Mouse (Mus musculus) midbrain, embryonic 14.5 days (tissue): ENCODE measurements around the gene Lpcat3. TPM values are rescaled to one million over a fixed set of nuclear protein-coding genes. Genes with fewer than 3 reads are reported as not detected.
A peak's percentile ranks its signal among the peaks of the same experiment; 100 is the strongest.
"Not testable (repeated sequence)": the region's sequence is repeated elsewhere in the genome, so short reads cannot be mapped to it uniquely, and the experiment has no call there.

Source experiments
- ATAC-seq: fragments of 200-750 bp; cut with Nextera tagmentation; 2 replicates; pipeline ENCODE4 v1.8.0; 2017; ENCODE audit warnings: moderate number of reproducible peaks, moderate library complexity; ENCODE audit not compliant: low FRiP score, low TSS enrichment
- DNase-seq: peaks from one replicate; pipeline ENCODE4 v3.0.0-alpha.2; 2015
- H3K27ac ChIP-seq: fragments of 300-500 bp; sonication (generic); replicated peaks from 2 replicates; pipeline ENCODE4 v1.5.1; 2014; ENCODE audit warnings: mild to moderate bottlenecking, low read depth, low read length, moderate library complexity
- H3K27me3 ChIP-seq: fragments of 300-500 bp; sonication (generic); 2 replicates; pipeline ENCODE4 v1.6.1; 2014; ENCODE audit warnings: low read length, control low read depth, mixed read lengths; ENCODE audit not compliant: control insufficient read depth, insufficient read depth
- H3K36me3 ChIP-seq: fragments of 300-500 bp; sonication (generic); 2 replicates; pipeline ENCODE4 v1.6.1; 2014; ENCODE audit warnings: low read length, control low read depth; ENCODE audit not compliant: control insufficient read depth, insufficient read depth
- H3K4me1 ChIP-seq: fragments of 300-500 bp; sonication (generic); 2 replicates; pipeline ENCODE4 v1.6.1; 2014; ENCODE audit warnings: mild to moderate bottlenecking, antibody characterized with exemption, low read length, control low read depth; ENCODE audit not compliant: control insufficient read depth, insufficient read depth
- H3K4me2 ChIP-seq: fragments of 300-500 bp; sonication (generic); 2 replicates; pipeline ENCODE4 v1.6.1; 2014; ENCODE audit warnings: mild to moderate bottlenecking, low read length, moderate library complexity
- H3K4me3 ChIP-seq: fragments of 300-500 bp; sonication (generic); replicated peaks from 2 replicates; pipeline ENCODE4 v1.5.1; 2014; ENCODE audit warnings: low read depth, low read length
- H3K9ac ChIP-seq: fragments of 300-500 bp; sonication (generic); replicated peaks from 2 replicates; pipeline ENCODE4 v1.6.1; 2014; ENCODE audit warnings: mild to moderate bottlenecking, low read length, moderate library complexity
- H3K9me3 ChIP-seq: fragments of 300-500 bp; sonication (generic); 2 replicates; pipeline ENCODE4 v1.6.1; 2016; ENCODE audit warnings: low read length, control low read depth, mixed read lengths; ENCODE audit not compliant: control insufficient read depth
- WGBS: fragments of 180-500 bp; shearing (Covaris S2); extraction: QIAGEN DNeasy Blood & Tissue Kit; methylation state at CpG from one replicate; pipeline ENCODE4 v1.1.7; 2014; 5-methylcytosine and 5-hydroxymethylcytosine counted together
- polyA plus RNA-seq: library from polyadenylated mRNA; unstranded; fragments of >200 nt; fragmentation: Nextera tagmentation; extraction: Ambion mirVana; gene quantifications from 2 replicates; pipeline ENCODE4 v1.2.1, GENCODE M21; 2014

The Lpcat3 gene
- polyA plus RNA-seq, 1 experiment from 2014 or later: 34.6 TPM

GRCm38 (mm10) chr6:124685606-124686386 lies 23.0 kb downstream of the Lpcat3 start:
- Histone ChIP-seq H3K9ac (no peak overlapping the region), H3K4me3 (no peak overlapping the region), H3K9me3 (no peaks in the 10 kb centered on the region), H3K4me2 (no peak overlapping the region), H3K36me3 (no peaks in the 10 kb centered on the region), H3K27me3 (no peaks in the 10 kb centered on the region), H3K4me1 (no peaks in the 10 kb centered on the region), H3K27ac (no peak overlapping the region)
- ATAC-seq: no peak
- DNase-seq: no peak
- WGBS: 90% methylated on average over 12 of the region's 12 CpGs

- H3K27ac ChIP-seq, DNase-seq, H3K4me2 ChIP-seq, H3K9me3 ChIP-seq, H3K9ac ChIP-seq, H3K4me3 ChIP-seq, H3K36me3 ChIP-seq, H3K4me1 ChIP-seq, H3K27me3 ChIP-seq, ATAC-seq: not testable (repeated sequence)
- WGBS: 76% methylated on average over 1 of the region's 1 CpGs
Measured at GRCm38 (mm10) chr6:124686644-124687043, 23.8 kb downstream of the Lpcat3 start.

- no peak for ATAC-seq
- H3K36me3 ChIP-seq: no peaks in the 10 kb centered on the region
- no peaks in the 10 kb centered on the region for H3K9me3 ChIP-seq
- WGBS: 91% methylated on average over 8 of the region's 8 CpGs
- no peak overlapping the region for H3K9ac ChIP-seq
- no peaks in the 10 kb centered on the region for H3K27me3 ChIP-seq
- H3K4me3 ChIP-seq: no peak overlapping the region
- no peak overlapping the region for H3K27ac ChIP-seq
- no peak for DNase-seq
- no peak overlapping the region for H3K4me2 ChIP-seq
- H3K4me1 ChIP-seq: no peaks in the 10 kb centered on the region
Measured at GRCm38 (mm10) chr6:124688151-124688758, 25.4 kb downstream of the Lpcat3 start.

- H3K9me3 ChIP-seq: no peaks in the 10 kb centered on the region
- H3K4me3 ChIP-seq: no peak overlapping the region
- H3K27ac ChIP-seq: no peak overlapping the region
- ATAC-seq: no peak
- H3K36me3 ChIP-seq: no peaks in the 10 kb centered on the region
- 98% methylated on average over 3 of the region's 3 CpGs for WGBS
- H3K9ac ChIP-seq: no peak overlapping the region
- no peak overlapping the region for H3K4me2 ChIP-seq
- H3K27me3 ChIP-seq: no peaks in the 10 kb centered on the region
- no peak for DNase-seq
- H3K4me1 ChIP-seq: no peaks in the 10 kb centered on the region
Measured at GRCm38 (mm10) chr6:124689011-124689410, 26.2 kb downstream of the Lpcat3 start.

- Histone ChIP-seq H3K4me1 (no peaks in the 10 kb centered on the region), H3K27ac (no peak overlapping the region), H3K4me2 (no peak overlapping the region), H3K36me3 (no peaks in the 10 kb centered on the region), H3K9me3 (no peaks in the 10 kb centered on the region), H3K9ac (no peak overlapping the region), H3K4me3 (no peak overlapping the region), H3K27me3 (no peaks in the 10 kb centered on the region)
- WGBS: 95% methylated on average over 3 of the region's 3 CpGs
- ATAC-seq (no peak), DNase-seq (no peak)
Measured at GRCm38 (mm10) chr6:124690517-124690916, 27.7 kb downstream of the Lpcat3 start.

GRCm38 (mm10) chr6:124693243-124693981 lies 30.6 kb downstream of the Lpcat3 start:
- Histone ChIP-seq H3K4me1 (no peaks in the 10 kb centered on the region), H3K9me3 (no peaks in the 10 kb centered on the region), H3K36me3 (no peaks in the 10 kb centered on the region), H3K9ac (no peak overlapping the region), H3K27me3 (no peaks in the 10 kb centered on the region), H3K27ac (no peak overlapping the region), H3K4me3 (no peak overlapping the region), H3K4me2 (no peak overlapping the region)
- 89% methylated on average over 15 of the region's 15 CpGs for WGBS
- no peak for DNase-seq
- no peak for ATAC-seq

- DNase-seq (peak; percentile 62), ATAC-seq (no peak)
- H3K4me1 ChIP-seq: no peaks in the 10 kb centered on the region
- H3K4me2 ChIP-seq: no peak overlapping the region
- H3K4me3 ChIP-seq: no peak overlapping the region
- H3K27me3 ChIP-seq: no peaks in the 10 kb centered on the region
- no peaks in the 10 kb centered on the region for H3K36me3 ChIP-seq
- 80% methylated on average over 15 of the region's 15 CpGs for WGBS
- H3K9me3 ChIP-seq: no peaks in the 10 kb centered on the region
- no peak overlapping the region for H3K27ac ChIP-seq
- no peak overlapping the region for H3K9ac ChIP-seq
Measured at GRCm38 (mm10) chr6:124694166-124694955, 31.5 kb downstream of the Lpcat3 start.

GRCm38 (mm10) chr6:124696441-124697150 lies 33.8 kb downstream of the Lpcat3 start:
- DNase-seq (no peak), ATAC-seq (no peak)
- no peak overlapping the region for H3K9ac ChIP-seq
- H3K4me3 ChIP-seq: no peak overlapping the region
- no peaks in the 10 kb centered on the region for H3K9me3 ChIP-seq
- H3K4me1 ChIP-seq: no peaks in the 10 kb centered on the region
- peaks cover 20% of the 10 kb centered on the region for H3K36me3 ChIP-seq
- H3K27ac ChIP-seq: no peak overlapping the region
- no peaks in the 10 kb centered on the region for H3K27me3 ChIP-seq
- no peak overlapping the region for H3K4me2 ChIP-seq
- WGBS: 93% methylated on average over 7 of the region's 7 CpGs
